Mouse (Mus musculus) testis, adult 2 months (tissue): ENCODE measurements around the gene Prmt3. TPM values are rescaled to one million over a fixed set of nuclear protein-coding genes. Genes with fewer than 3 reads are reported as not detected.

Source experiments
- H3K27ac ChIP-seq: fragments of 200-500 bp; 2 replicates; pipeline ENCODE4 v1.5.1; 2012; ENCODE audit warnings: low read depth, low read length; ENCODE audit not compliant: control insufficient read depth, insufficient read depth
- H3K27me3 ChIP-seq: fragments of 200-500 bp; 2 replicates; pipeline ENCODE4 v1.6.1; 2012; ENCODE audit warnings: mild to moderate bottlenecking, low read length, moderate library complexity; ENCODE audit not compliant: control insufficient read depth, insufficient read depth
- H3K36me3 ChIP-seq: fragments of 200-500 bp; 2 replicates; pipeline ENCODE4 v1.6.1; 2012; ENCODE audit warnings: mild to moderate bottlenecking, low read length; ENCODE audit not compliant: control insufficient read depth, insufficient read depth
- H3K4me1 ChIP-seq: fragments of 200-500 bp; 2 replicates; pipeline ENCODE4 v1.6.1; 2012; ENCODE audit warnings: low read length; ENCODE audit not compliant: control insufficient read depth, insufficient read depth
- H3K4me3 ChIP-seq: fragments of 200-500 bp; 2 replicates; pipeline ENCODE4 v1.5.1; 2012; ENCODE audit warnings: low read depth, mild to moderate bottlenecking, low read length, moderate library complexity, mixed read lengths; ENCODE audit not compliant: control insufficient read depth
- CTCF ChIP-seq: fragments of 200-500 bp; IDR thresholded peaks from 2 replicates; pipeline ENCODE4 v1.5.1; 2012; ENCODE audit warnings: low read depth, mild to moderate bottlenecking, inconsistent platforms, low read length, moderate library complexity; ENCODE audit not compliant: control insufficient read depth, insufficient read depth, insufficient replicate concordance
- POLR2A ChIP-seq: fragments of 200-500 bp; IDR thresholded peaks from 2 replicates; pipeline ENCODE4 v1.6.1; 2012; ENCODE audit warnings: low read depth, mild to moderate bottlenecking, inconsistent platforms, low read length, moderate library complexity; ENCODE audit not compliant: control insufficient read depth
- polyA plus RNA-seq: library from polyadenylated mRNA; depleted of rRNA; stranded (reverse); fragments of >200 nt; gene quantifications from 2 replicates; pipeline ENCODE4 v1.2.3, GENCODE M21; 2012

Prmt3 gene
- polyA plus RNA-seq, 1 experiment, result 5.8 TPM

DNA sequence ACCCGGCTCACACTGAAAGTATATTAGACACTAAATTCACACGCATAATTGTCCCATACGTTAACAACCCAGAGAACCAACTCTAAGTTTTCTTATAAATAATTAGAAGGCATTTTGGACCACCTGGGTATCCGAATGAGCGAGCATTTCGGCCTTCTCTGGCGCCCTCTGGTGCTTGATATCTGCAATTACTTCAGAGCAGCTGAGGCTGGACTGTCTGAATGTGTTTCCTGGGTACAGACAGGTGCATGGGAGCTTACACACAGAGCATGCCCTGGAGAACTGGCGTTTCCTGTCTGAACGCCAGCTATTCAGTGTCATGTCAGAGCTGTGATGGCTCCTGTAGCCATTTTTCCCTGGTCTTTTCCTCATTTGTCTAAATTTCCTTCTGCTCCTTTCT is 23.4 kb upstream of the Prmt3 start:
- Histone ChIP-seq H3K36me3 (no peaks in the 10 kb centered on the region), H3K27ac (no peak overlapping the region), H3K4me1 (peaks cover 13% of the 10 kb centered on the region), H3K4me3 (no peak overlapping the region), H3K27me3 (no peaks in the 10 kb centered on the region)
- peak; percentile 86; the same call in 1 of the 2 replicates for TF ChIP-seq CTCF
- no peak for TF ChIP-seq POLR2A

DNA sequence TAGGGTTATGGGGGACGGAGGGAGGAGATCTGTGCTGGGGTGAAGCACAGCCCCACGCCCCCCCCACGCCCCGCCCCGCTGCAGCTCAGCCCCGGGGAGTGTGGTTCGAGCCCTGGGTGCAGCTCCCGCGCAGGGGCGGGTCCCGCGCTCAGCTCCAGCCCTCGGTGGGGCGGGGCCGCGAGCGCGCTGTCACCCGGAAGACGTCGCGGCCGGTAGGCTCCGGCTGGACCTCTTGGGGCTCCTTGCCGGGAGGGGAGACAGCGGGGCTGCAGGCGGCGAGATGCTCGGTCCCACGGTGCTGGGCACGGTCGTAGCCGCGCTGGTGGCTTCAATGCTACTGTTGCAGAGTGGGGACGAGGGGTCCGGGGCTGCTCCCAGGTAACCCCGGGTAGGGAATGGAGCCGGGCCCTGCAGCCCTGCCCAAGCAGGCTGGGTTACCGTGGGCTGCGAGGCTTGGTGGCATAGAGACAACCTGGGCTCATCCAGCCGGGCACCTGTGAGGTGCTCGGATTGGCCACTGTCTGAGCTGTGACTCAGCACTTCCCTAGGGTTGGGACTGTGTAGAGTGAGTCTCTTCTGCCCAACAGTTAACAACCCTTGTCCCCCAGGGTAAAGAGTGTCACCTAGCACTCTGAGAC is 19.1 kb upstream of the Prmt3 start, which contains the start of gene Htatip2:
Gene Htatip2 (plus strand): TSS at position 182 of the 638 bp plus-strand sequence.
- Histone ChIP-seq H3K27me3 (no peaks in the 10 kb centered on the region), H3K36me3 (no peaks in the 10 kb centered on the region; the same call in 1 of the 2 replicates), H3K4me3 (peak within 1 kb of the TSS; percentile 86), H3K4me1 (peaks cover 17% of the 10 kb centered on the region), H3K27ac (no peak within 1 kb of the TSS)
- TF ChIP-seq CTCF (no peak), POLR2A (no peak)

GRCm38 (mm10) chr7:49762605-49763004 is 15.5 kb upstream of the Prmt3 start:
- no peak overlapping the region for H3K27ac ChIP-seq
- H3K27me3 ChIP-seq, result no peaks in the 10 kb centered on the region
- TF ChIP-seq POLR2A, result no peak
- no peak for TF ChIP-seq CTCF
- peaks cover 14% of the 10 kb centered on the region for H3K4me1 ChIP-seq
- H3K4me3 ChIP-seq, result no peak overlapping the region
- no peaks in the 10 kb centered on the region; the same call in 1 of the 2 replicates for H3K36me3 ChIP-seq

- Histone ChIP-seq H3K4me3 (no peak overlapping the region), H3K36me3 (no peaks in the 10 kb centered on the region; the same call in 1 of the 2 replicates), H3K27me3 (no peaks in the 10 kb centered on the region), H3K27ac (no peak overlapping the region; the same call in 1 of the 2 replicates), H3K4me1 (peaks cover 8% of the 10 kb centered on the region)
- no peak for TF ChIP-seq POLR2A
- no peak for TF ChIP-seq CTCF
Measured at GRCm38 (mm10) chr7:49764011-49764716, 14.0 kb upstream of the Prmt3 start.

DNA sequence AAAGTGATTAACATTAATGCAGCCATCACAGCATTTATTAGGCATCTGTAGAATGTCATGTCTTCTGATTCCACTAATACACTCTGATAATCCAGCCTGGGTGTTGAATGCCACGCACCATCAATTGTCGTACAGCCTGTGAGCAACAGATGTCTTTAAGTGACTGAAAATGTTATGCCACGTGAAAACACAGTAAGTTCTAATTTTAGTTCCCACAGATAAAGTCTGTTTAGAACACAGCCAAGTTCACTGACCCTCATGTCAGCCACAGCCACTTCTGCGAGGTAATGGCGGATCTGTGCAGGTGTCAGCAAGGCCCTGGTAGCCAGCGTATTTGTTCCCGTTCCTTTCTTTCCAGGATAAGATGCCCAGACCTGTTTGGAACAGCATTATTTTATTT is 12.0 kb upstream of the Prmt3 start:
- H3K4me1 ChIP-seq, result no peaks in the 10 kb centered on the region
- H3K27me3 ChIP-seq, result no peaks in the 10 kb centered on the region
- TF ChIP-seq POLR2A (no peak), CTCF (no peak)
- no peaks in the 10 kb centered on the region; the same call in 1 of the 2 replicates for H3K36me3 ChIP-seq
- H3K4me3 ChIP-seq, result no peak overlapping the region
- no peak overlapping the region for H3K27ac ChIP-seq

- no peaks in the 10 kb centered on the region for H3K4me1 ChIP-seq
- no peak overlapping the region for H3K4me3 ChIP-seq
- H3K36me3 ChIP-seq, result no peaks in the 10 kb centered on the region; the same call in 1 of the 2 replicates
- TF ChIP-seq CTCF, result no peak
- no peak for TF ChIP-seq POLR2A
- H3K27me3 ChIP-seq, result no peaks in the 10 kb centered on the region
- H3K27ac ChIP-seq, result no peak overlapping the region
Measured at GRCm38 (mm10) chr7:49768509-49768908, 9.6 kb upstream of the Prmt3 start.

DNA sequence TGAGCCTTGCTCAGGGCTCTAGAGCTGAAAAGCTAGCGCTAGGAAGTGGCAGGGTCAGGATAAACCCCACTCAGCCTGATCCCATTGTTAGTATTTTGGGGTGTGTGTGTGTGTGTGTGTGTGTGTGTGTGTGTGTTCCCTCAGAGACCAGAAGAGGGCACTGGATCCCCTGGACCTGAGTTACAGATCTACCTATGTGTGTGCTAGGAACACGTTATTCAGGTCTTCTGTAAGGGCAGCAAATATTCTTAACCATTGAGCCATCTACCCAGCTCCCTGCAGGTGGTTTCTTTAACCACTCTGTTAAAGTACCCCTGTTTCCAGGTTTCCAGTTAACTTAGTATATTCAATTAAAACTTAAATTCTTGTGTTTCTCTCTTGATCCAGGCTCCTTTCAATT is 3.8 kb upstream of the Prmt3 start:
- no peaks in the 10 kb centered on the region for H3K27me3 ChIP-seq
- TF ChIP-seq CTCF, result no peak
- no peak for TF ChIP-seq POLR2A
- H3K4me1 ChIP-seq, result peaks cover 6% of the 10 kb centered on the region
- no peak overlapping the region for H3K27ac ChIP-seq
- H3K4me3 ChIP-seq, result no peak overlapping the region
- H3K36me3 ChIP-seq, result no peaks in the 10 kb centered on the region; the same call in 1 of the 2 replicates
